Mouse (Mus musculus) midbrain, embryonic 14.5 days (tissue): ENCODE measurements around the gene Ccl1. TPM values are rescaled to one million over a fixed set of nuclear protein-coding genes. Genes with fewer than 3 reads are reported as not detected.

Source experiments
- polyA plus RNA-seq: library from polyadenylated mRNA; unstranded; fragments of >200 nt; fragmentation: Nextera tagmentation; extraction: Ambion mirVana; gene quantifications from 2 replicates; pipeline ENCODE4 v1.2.1, GENCODE M21; 2014

Ccl1 gene
- polyA plus RNA-seq, 1 experiment from 2014 or later, result 1.1 TPM

Other genes starting within 250 kb of the Ccl1 start
- 0.20 TPM in 1 of 2 replicates, not detected in the other for gene Ccl11, start 247.9 kb downstream of the Ccl1 start, polyA plus RNA-seq
- 6.2 TPM in 1 of 2 replicates, not detected in the other for gene Ccl12, start 203.8 kb downstream of the Ccl1 start, polyA plus RNA-seq
- not detected in 2 replicates for gene Ccl8, start 190.5 kb downstream of the Ccl1 start, polyA plus RNA-seq
- gene Tmem132e, start 83.2 kb upstream of the Ccl1 start, polyA plus RNA-seq, result 3.0 and 3.6 TPM in 2 replicates